Mouse (Mus musculus): ENCODE results near the gene Lrat. TPM values are rescaled to one million over a fixed set of nuclear protein-coding genes. Genes with fewer than 3 reads are reported as not detected.

The Lrat gene
- total RNA-seq, 1 experiment from 2014 or later, result not detected

Other genes with a start within 250 kb of the Lrat start
- gene Rbm46, start 27.5 kb downstream of the Lrat start, total RNA-seq (2017), result not detected in 3 replicates
- gene Fgg, start 103.8 kb upstream of the Lrat start, total RNA-seq (2017), result not detected in 3 replicates
- gene Fga, start 122.1 kb upstream of the Lrat start, total RNA-seq (2017), result not detected in 3 replicates
- not detected in 3 replicates for gene Fgb, start 145.9 kb upstream of the Lrat start, total RNA-seq (2017)
- 57.3 to 72.2 TPM (median 57.9 TPM) in 3 replicates for gene Plrg1, start 151.5 kb upstream of the Lrat start, total RNA-seq (2017)
- gene Dchs2, start 224.0 kb upstream of the Lrat start, total RNA-seq (2017), result not detected in 3 replicates

Measured in monocyte, adult 5-6 weeks (primary cell).